Mouse (Mus musculus): Measurements from ENCODE around the gene Ccdc17.

The Ccdc17 gene

GRCm38 (mm10) chr4:116645624-116646023, 49.2 kb downstream of the Ccdc17 start:
- no peak for DNase-seq

GRCm38 (mm10) chr4:116649411-116649810, 53.0 kb downstream of the Ccdc17 start:
- no peak for DNase-seq

Data from embryo, embryonic 11 days (tissue).